Mouse (Mus musculus): ENCODE measurements around the gene Rpl9. TPM values are rescaled to one million over a fixed set of nuclear protein-coding genes. Genes with fewer than 3 reads are reported as not detected.

Rpl9 gene
- total RNA-seq (2021), result 100 to 1,000 TPM; 421 to 512 TPM
- long read RNA-seq, experiment 1, transcript Rpl9-201 (8 exons, 738 nt), result major isoform, 364 of 397 reads
- long read RNA-seq, experiment 1, partial matches to known transcripts, result 16 of 397 reads
- long read RNA-seq, experiment 1, other reads (novel, unspliced or antisense), result 11 of 397 reads
- long read RNA-seq, experiment 2, transcript Rpl9-201 (8 exons, 738 nt), result major isoform, 518 of 548 reads
- long read RNA-seq, experiment 2, partial matches to known transcripts, result 19 of 548 reads
- long read RNA-seq, experiment 2, other reads (novel, unspliced or antisense), result 8 of 548 reads

DNA sequence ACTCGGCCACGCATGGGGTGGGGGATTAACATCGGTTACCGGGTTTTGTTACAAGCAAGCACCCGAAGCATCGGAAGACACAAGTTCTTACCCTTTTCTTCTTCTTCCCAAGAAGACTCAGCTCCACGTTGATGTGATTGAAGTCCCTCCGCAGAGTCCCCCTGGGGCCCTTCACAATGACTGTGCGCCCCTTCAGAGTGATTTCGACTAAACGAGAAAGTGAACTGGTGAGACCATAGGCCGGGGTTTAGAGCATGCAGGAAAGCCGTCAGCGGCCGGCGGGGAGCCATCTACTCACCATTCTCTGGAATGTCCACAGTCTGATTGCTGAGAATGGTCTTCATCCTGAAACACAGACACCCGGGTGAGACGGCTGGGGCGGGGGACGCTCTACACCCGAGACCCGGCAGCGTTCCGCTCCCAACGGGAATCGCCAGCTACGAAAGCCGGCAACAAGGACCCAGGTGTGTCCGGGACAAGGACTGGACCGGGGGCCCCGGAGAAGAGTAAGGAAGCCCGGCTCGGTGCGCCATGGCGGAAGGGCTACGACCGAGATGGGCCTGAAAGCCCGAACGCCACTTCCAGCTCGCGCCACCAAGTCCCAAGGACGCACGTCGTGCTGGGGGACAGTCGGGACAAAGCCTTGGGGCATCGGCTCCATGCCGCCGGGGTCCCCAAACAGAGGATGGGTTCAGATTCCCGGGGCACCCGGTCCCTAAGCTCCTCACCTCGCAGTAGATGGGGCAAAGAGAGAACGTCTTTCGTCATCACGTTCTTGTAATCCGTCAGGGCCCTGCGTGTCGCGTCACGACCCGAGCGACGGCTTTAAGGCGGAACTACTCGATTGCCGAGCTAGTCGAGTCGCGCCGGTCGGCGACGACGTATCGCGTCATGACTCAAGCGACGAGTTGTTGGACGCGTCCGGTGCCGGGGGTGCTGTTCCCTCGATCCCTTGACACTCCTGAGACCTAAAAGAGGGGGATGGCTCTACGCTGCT is at the start of gene Rpl9, which contains the start of gene Lias:
Rpl9 (minus strand) TSS at position 797 of the 997 bp plus-strand sequence.
Lias (plus strand) TSS at position 850 of the 997 bp plus-strand sequence.
- peak; percentile 97 to 99 for DNase-seq
- intact Hi-C loops (cut with DNase I), result loop anchor here (2.0 to 10.0 kb wide), 2 partner anchors 56 to 386 kb away; partner anchors contain the start of gene Rfc1

DNA sequence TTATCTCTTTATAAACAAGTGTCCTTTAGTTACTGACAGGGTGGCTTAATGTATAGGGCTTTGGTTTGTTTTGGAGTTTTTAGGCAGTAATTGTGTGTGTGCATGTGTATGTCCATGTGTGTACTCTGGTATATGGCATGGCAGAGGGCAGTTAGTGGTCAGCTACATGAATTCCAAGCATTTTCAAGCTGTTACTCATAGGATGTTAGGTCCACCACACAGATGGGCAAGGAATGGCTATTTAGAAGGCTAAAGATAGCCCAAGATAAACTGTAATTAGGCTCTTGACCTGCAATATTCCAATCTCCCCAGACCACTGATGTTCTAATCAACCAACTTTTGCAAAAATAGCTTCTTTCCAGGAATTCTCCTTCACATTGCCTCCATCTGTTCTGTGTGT is 46.8 kb upstream of the Rpl9 start:
- no peak for DNase-seq
- intact Hi-C loops (cut with DNase I), result no loop called here

GRCm38 (mm10) chr5:65435806-65436561 is 44.7 kb upstream of the Rpl9 start, which contains the start of gene Ugdh:
Ugdh (minus strand) TSS chr5:65435949.
- intact Hi-C loops (cut with DNase I), result loop anchor here (2.0 kb wide), 1 partner anchor 57 kb away; the partner anchor contains the start of gene Gm43552
- peak; percentile 96 to 98 for DNase-seq

DNA sequence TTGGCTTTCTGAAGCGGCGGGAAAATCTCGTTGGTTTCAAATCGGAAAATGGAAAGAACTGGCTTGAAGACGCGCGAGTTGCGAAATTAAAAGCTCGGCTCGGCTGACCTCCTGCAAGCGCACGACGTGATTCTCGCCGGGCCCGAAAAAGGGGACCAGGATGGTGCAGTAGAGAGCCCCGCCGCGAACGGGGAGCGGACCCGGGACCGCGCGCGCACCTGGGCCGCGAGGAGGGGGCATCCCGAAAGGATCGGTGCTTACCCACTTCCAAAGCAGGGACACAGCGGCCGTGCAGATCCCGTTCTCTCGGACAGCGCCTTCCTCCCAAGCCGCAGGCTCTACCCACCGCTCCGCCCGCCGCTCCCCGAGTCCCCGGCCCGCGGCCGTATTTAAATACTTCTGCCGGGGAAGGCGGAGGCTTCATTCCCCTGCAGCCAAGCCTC is 44.1 kb upstream of the Rpl9 start:
- DNase-seq, result peak in 1 of 2 experiments; percentile 31
- intact Hi-C loops (cut with DNase I), result loop anchor here (2.0 kb wide), 1 partner anchor 57 kb away; the partner anchor contains the start of gene Gm43552

GRCm38 (mm10) chr5:65434471-65435362 is 43.5 kb upstream of the Rpl9 start:
- intact Hi-C loops (cut with DNase I), result loop anchor here (2.0 kb wide), 1 partner anchor 58 kb away; the partner anchor contains the start of gene Gm43552
- no peak for DNase-seq

GRCm38 (mm10) chr5:65429441-65429840 is 38.2 kb upstream of the Rpl9 start:
- DNase-seq, result no peak
- intact Hi-C loops (cut with DNase I), result no loop called here

GRCm38 (mm10) chr5:65428321-65428720 is 37.1 kb upstream of the Rpl9 start:
- DNase-seq, result no peak
- intact Hi-C loops (cut with DNase I), result no loop called here

GRCm38 (mm10) chr5:65425251-65425650 is 34.0 kb upstream of the Rpl9 start:
- DNase-seq, result no peak
- intact Hi-C loops (cut with DNase I), result no loop called here

DNA sequence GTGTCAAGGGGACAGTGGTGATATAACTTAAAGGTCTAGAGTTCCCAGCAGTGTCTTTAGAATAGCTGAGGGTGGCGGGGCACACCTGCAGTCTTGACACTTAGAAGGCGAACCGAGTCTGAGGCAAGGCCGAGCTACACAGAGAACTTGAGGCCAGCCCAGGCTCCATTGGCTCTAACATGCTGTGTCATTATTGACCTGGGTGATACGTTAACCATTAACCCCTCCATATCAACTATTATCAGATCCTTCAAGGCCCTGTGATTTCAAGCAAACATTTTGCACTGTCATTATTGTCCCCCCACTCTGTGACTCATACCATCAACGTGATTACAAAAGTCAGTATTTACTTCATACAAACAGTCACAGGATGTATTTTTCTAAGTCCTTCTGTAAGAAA is 33.0 kb upstream of the Rpl9 start:
- intact Hi-C loops (cut with DNase I), result no loop called here

GRCm38 (mm10) chr5:65422803-65423202 is 31.6 kb upstream of the Rpl9 start:
- DNase-seq, result no peak
- intact Hi-C loops (cut with DNase I), result no loop called here

More for the DNA sequence above, 33.0 kb upstream of the Rpl9 start:
- no peak for DNase-seq

DNA sequence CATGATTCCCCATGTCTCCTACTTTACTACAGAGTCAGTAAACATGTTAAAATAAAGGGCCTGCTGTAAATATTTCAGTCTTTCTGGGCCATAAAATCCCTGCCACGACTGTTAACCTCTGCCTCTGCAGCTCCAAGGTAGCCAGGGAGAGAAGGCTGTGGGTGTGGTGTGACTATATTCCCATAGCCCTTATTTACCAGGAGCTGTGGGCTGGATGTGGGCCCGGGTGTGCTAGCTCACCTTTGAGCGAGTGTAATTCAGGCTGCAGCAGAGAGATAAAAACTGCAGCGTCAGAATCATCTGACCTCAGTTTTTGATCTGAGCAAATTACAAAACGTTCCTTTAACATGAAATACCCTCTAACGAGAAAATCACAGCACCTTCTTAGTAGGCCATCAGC is 29.6 kb upstream of the Rpl9 start:
- intact Hi-C loops (cut with DNase I), result no loop called here
- DNase-seq, result no peak

DNA sequence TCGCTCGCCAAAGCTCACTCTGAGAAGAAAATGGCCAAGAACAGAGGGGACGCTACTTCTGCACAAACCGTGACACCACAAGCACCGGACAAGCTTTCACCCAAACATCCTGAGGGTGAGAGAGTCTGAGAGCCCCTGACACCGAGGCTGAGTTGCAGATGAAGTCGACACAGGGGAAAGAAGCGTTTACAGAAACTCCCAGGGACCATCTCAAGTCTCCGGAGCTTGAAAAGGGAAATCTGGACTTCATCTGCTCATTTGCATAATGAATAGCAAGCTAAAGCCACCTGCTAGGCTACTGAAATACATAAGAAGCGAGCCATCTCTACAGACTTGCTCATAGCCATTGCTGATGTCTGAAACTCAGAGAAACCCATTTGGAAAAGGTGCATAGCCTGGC is 27.9 kb upstream of the Rpl9 start:
- DNase-seq, result no peak
- intact Hi-C loops (cut with DNase I), result no loop called here

GRCm38 (mm10) chr5:65415653-65416458 is 24.6 kb upstream of the Rpl9 start:
- intact Hi-C loops (cut with DNase I), result no loop called here

GRCm38 (mm10) chr5:65407989-65408388 is 16.7 kb upstream of the Rpl9 start:
- DNase-seq, result no peak
- intact Hi-C loops (cut with DNase I), result no loop called here

More at GRCm38 (mm10) chr5:65415653-65416458, 24.6 kb upstream of the Rpl9 start:
- no peak for DNase-seq

DNA sequence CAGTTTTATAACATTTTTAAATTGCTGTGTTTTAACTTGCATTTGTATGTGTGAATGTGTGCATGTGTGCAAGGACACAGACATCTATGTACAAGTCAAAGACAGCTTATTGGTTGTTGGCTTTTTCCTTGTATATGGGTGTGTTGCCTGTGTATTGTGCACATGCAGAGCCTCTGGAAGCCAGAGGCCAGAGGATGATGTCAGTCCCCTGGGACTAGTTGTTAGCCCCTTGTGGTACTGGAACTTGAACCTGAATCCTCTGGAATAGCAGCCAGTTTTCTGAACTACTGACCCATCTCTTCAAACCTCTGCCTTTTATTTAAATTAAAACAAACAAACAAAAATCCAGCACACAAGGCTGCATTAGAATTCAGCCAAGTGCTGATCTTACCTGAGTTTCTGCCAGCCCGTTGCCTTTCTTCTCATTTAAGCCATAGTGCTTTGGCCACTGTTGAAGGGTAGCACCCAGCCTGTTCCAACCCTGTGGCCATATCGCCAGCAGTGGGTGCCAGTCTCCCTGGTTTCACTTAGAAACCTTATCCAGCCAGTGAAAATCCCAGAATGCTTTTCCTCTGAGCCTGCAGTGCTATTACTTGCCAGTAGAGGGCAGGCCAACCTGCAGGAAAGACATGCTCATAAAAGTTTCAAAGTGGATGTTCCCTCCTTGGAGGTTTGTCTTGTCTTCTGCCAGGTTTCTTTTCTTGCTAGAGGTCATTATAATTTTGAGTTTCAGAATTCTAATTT is 10.2 kb upstream of the Rpl9 start:
- DNase-seq, result peak; percentile 73 to 75
- intact Hi-C loops (cut with DNase I), result loop anchor here (2.0 to 5.0 kb wide), 3 partner anchors 51 to 295 kb away; no protein-coding TSS in a partner anchor

DNA sequence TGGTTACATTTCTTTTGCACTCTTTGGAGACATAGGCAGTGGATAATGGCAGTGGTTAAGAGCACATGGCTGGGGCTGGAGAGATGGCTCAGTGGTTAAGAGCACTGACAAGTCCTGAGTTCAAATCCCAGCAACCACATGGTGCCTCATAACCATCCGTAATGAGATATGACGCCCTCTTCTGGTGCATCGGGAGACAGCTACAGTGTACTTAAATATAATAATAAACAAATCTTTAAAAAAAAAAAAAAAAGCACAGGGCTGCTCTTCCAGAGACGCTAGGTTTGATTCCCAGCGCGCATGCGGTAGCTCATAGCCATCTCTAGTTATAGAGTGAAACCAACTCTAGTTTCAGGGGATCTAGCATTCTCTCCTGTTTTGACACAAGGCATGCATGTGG is 3.2 kb upstream of the Rpl9 start:
- intact Hi-C loops (cut with DNase I), result loop anchor here (10.0 kb wide), 1 partner anchor 390 kb away; no protein-coding TSS in a partner anchor
- DNase-seq, result no peak

DNA sequence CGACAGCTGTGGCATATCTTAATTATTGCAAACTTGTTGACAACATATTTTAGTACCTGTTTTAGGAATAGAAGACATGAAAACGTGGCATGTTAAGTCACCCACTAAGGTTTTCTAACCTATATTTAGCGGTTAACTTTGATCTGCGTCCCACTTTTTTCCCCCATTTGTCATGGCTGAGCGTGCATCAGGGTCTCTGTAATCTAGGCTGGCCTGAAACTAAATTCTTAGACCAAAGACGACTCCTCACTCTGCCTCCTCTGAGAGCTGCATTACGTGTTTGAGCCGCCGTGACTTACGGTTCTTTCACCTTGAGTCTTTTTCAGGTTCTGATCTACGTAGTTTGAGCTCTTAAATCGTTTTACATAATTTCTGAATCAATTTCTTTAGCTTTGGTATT is 509 bp upstream of the Rpl9 start:
- intact Hi-C loops (cut with DNase I), result loop anchor here (2.0 to 10.0 kb wide), 2 partner anchors 57 to 387 kb away; partner anchors contain the start of gene Rfc1
- no peak for DNase-seq
